Mouse (Mus musculus) megakaryocyte-erythroid progenitor cell, adult 5-6 weeks (primary cell): ENCODE data around the gene Cd24a. TPM values are rescaled to one million over a fixed set of nuclear protein-coding genes. Genes with fewer than 3 reads are reported as not detected.
A peak's percentile ranks its signal among the peaks of the same experiment; 100 is the strongest.

Source experiments
- ATAC-seq: replicated peaks from 2 replicates; pipeline ENCODE4 v1.8.0; 2016; ENCODE audit warnings: mild to moderate bottlenecking, inconsistent platforms; ENCODE audit not compliant: severe bottlenecking, poor library complexity, low FRiP score, low TSS enrichment
- total RNA-seq, 2 experiments: library from RNA; stranded (forward) in 1 of 2; stranded (reverse) in 1 of 2; fragments of 200-1000, 215-1000 nt in 1 of 2; fragments of >200 nt in 1 of 2; fragmentation: Nextera tagmentation in 1 of 2; gene quantifications; 2 replicates each; pipeline ENCODE4 v1.2.3; 2014 to 2017

Cd24a gene
- total RNA-seq, 2 experiments from 2014 or later: 709 to 796 TPM

- peak; percentile 32 for ATAC-seq
Measured at GRCm38 (mm10) chr10:43579381-43580261, 1.5 kb downstream of the Cd24a start.

DNA sequence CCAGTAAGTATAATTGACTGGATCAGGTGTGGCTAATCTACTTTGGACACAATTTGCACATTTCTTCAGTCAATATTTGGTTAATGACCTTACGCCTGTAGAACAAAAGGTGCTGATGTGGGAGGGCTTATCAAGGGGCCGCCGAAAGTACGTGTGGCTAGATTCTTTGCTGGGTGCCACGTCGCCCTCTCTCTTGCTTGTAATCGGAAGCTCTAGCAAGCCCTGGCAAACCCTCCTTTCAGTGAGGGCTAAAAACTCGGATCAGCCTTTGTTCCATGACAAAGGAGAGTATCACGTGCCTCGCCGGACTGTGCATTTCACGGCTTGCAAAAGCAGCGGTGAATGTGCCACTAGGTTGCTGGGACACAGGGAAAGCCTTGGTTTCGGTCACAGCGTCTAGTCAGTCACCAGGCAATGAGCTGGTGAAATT is 2.6 kb downstream of the Cd24a start:
- ATAC-seq: peak; percentile 19; the same call in 1 of the 2 replicates

DNA sequence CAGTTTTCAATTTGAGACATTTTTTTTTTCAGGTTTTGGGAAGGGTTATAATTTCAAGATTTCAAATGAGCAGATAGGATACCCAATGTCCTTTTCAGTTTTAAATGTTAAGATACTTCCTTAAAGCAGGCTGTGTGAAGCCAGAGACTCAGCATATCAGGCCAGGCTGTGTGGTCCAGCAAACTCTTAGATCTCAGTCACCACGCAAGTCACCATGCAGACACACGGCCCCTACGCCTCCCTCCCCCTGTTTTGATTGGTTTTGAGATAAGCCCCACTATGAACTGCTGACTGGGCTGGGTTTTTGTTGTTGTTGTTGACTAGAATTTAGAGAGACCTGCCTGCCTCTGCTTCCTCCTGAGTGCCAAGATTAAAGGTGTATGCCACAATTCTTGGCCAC is 3.2 kb downstream of the Cd24a start:
- no peak for ATAC-seq

- ATAC-seq: no peak
Measured at GRCm38 (mm10) chr10:43584538-43584937, 6.5 kb downstream of the Cd24a start.

- ATAC-seq: peak; percentile 88
Measured at GRCm38 (mm10) chr10:43588470-43589177, 10.5 kb downstream of the Cd24a start.

DNA sequence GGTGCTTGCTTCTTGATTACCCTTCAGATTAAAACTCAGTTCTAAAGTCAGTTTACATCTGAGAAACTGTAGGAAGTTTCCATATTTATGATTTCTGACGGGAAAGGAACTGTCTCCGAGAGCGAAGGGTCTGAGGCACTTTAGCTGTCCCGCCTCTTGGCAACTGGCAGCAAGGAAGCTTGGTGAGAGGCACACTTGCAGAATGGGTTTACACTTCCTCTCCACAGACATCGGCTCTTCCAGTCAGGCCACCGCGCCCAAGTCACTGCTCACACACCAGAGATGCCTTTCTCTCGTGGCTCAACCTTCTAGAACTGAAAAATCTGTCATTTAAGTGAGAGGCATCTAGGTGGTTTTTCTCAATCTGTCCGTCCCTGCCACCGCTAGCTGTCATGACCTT is 13.4 kb downstream of the Cd24a start:
- no peak for ATAC-seq

GRCm38 (mm10) chr10:43593182-43593581 is 15.1 kb downstream of the Cd24a start:
- ATAC-seq: no peak

GRCm38 (mm10) chr10:43594187-43594586 is 16.1 kb downstream of the Cd24a start:
- no peak for ATAC-seq

- no peak for ATAC-seq
Measured at GRCm38 (mm10) chr10:43594894-43595293, 16.8 kb downstream of the Cd24a start.

DNA sequence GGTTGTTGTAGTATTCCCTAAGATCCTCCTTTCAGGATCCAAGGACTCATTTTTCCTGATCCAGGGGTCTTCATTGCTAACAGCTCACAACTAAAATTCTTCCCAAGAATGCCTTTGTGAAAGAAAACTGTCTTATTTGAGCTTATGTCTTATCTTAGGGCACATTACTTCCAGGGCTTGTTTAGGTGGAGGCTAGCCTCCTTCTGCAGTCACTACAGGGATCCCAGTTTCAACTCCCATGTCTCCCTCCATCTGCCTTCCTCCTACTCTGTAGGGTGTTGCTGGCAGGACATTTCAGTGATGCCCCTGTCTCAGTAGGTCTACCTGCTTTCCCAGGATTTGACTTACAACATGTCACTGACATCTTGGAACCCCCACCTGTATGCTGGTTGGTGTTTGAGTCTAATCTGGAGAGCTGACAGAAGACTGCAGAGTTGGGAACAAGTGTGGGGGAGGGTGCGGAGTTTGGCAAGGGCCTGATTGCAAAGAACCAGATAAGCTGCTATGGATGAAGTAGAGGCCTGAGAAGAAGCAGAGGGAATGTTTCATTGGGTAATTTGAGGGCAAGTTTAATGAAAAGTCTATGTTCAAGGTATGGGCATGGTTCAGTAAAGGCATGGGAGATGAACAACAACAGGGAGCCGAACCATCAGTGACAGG is 20.1 kb downstream of the Cd24a start:
- peak; percentile 76 for ATAC-seq

DNA sequence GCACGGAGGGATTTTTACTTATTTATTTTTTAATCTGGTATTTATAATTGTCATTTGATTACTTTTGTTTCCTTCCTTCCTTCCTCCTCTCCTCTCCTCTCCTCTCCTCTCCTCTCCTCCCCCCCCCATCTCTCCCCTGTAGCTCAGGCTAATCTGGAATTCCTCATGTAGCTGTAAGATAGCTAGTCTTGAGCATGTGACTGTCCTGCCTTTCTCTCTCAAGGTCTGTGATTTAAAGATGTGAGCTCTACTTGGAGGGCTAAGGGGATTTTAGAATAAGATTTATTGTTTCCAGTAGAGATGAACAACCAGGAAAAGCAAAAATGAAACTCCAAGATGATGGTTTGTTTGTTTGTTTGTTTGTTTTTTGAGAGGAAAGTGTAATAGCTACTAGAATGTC is 23.0 kb downstream of the Cd24a start:
- ATAC-seq: no peak

- ATAC-seq: no peak
Measured at GRCm38 (mm10) chr10:43601511-43602396, 23.7 kb downstream of the Cd24a start.

- no peak for ATAC-seq
Measured at GRCm38 (mm10) chr10:43603975-43604686, 26.0 kb downstream of the Cd24a start.

GRCm38 (mm10) chr10:43604687-43605250 is 26.7 kb downstream of the Cd24a start:
- no peak for ATAC-seq

DNA sequence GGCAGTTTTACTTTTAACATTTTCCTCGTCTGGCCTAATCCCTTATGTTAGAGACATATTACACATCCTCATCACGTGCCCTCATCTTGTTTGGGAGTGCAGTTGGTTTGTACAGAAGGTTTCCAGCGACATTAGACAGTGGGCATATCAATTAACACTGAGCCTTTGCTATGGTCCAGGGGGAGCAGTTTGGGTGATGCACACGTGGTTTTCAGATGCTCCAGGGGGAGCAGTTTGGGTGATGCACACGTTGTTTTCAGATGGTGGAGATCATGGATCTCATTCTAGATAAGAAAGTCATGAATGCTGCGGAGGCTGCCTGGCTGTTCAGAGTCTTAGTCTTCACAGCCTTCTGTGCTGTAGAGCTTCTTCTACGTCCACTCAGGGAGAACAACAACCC is 27.8 kb downstream of the Cd24a start:
- no peak for ATAC-seq

DNA sequence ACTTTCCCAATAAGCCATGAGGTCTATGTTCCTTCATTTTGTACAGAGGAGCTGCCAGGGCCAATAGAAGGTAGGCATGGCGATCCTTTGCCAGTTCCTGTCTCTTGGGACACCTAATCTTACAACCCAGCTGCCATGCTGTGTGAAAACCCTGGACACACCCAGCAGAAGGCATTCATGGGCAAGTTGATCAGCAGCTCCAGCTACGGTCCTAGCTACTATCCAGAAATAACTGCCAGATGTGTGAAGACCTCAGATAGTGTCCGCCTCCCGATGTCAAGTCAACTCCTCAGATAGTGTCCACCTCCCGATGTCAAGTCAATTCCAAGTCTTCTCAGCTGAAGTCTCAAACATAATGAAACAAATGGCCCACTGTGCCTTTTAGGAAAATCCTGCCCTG is 31.4 kb downstream of the Cd24a start:
- peak; percentile 96 for ATAC-seq

DNA sequence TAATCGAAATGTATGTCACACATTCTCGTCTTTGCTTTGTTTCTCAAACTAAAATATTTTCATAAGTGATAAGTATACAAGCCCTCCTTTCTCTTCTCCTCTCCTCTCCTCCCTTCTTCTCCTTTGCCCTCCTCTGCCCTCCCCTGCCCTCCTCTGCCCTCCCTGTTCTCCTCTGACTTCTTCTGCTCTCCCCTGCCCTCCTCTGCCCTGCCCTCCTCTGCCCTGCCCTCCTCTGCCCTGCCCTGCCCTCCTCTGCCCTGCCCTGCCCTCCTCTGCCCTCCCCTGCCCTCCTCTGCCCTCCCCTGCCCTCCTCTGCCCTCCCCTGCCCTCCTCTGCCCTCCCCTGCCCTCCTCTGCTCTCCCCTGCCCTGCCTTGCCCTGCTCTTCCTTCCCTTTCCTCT is 31.9 kb downstream of the Cd24a start:
- peak; percentile 45 for ATAC-seq

DNA sequence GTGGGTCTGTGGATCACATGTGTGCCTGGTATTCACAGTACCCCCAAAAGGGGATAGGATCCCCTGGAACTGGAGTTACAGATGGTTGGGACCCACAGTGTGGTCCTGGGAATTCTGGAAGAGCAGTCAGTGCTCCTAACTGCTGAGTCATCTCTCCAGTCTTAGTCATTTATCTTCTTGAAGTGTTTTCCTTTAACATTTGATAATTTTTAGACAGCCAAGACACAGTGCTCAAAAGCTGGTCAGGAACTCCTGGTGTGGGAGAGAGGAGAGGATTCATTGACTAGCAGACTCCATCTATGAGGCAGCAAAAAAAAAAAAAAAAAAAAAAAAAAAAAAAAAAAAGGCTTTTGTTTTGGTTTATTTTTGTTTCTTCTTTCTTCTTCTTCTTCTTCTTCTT is 33.0 kb downstream of the Cd24a start:
- no peak for ATAC-seq
